Mouse (Mus musculus): Measurements from ENCODE around the gene Cabp4.

Gene Cabp4

GRCm38 (mm10) chr19:4164721-4165120 is 20.9 kb upstream of the Cabp4 start:
- no peak for DNase-seq (ENCODE audit: low read depth, low spot score)

GRCm38 (mm10) chr19:4164100-4164499 is 20.3 kb upstream of the Cabp4 start:
- no peak for DNase-seq (ENCODE audit: low read depth, low spot score)

GRCm38 (mm10) chr19:4163543-4163887 is 19.7 kb upstream of the Cabp4 start:
- no peak for DNase-seq (ENCODE audit: low read depth, low spot score)

- peak; percentile 86 for DNase-seq (ENCODE audit: low read depth, low spot score)
Observed at GRCm38 (mm10) chr19:4162646-4163542, 19.1 kb upstream of the Cabp4 start, which contains the start of gene Rps6kb2. Gene Rps6kb2 (minus strand): TSS chr19:4163354.

- no peak for DNase-seq (ENCODE audit: low read depth, low spot score)
Observed at GRCm38 (mm10) chr19:4159049-4159448, 15.2 kb upstream of the Cabp4 start.

GRCm38 (mm10) chr19:4156771-4157170 is 12.9 kb upstream of the Cabp4 start:
- DNase-seq (ENCODE audit: low read depth, low spot score) = no peak

GRCm38 (mm10) chr19:4156073-4156579 is 12.3 kb upstream of the Cabp4 start:
- DNase-seq (ENCODE audit: low read depth, low spot score) = no peak

- DNase-seq (ENCODE audit: low read depth, low spot score) = no peak
Observed at GRCm38 (mm10) chr19:4155223-4156072, 11.6 kb upstream of the Cabp4 start.

GRCm38 (mm10) chr19:4154437-4155222 is 10.8 kb upstream of the Cabp4 start:
- no peak for DNase-seq (ENCODE audit: low read depth, low spot score)

GRCm38 (mm10) chr19:4153232-4153654 is 9.4 kb upstream of the Cabp4 start, which contains the start of gene Ptprcap:
Gene Ptprcap (plus strand): TSS chr19:4153604.
- DNase-seq (ENCODE audit: low read depth, low spot score) = no peak

GRCm38 (mm10) chr19:4152445-4153231 is 8.8 kb upstream of the Cabp4 start:
- DNase-seq (ENCODE audit: low read depth, low spot score) = no peak

GRCm38 (mm10) chr19:4151898-4152297 is 8.1 kb upstream of the Cabp4 start:
- no peak for DNase-seq (ENCODE audit: low read depth, low spot score)

GRCm38 (mm10) chr19:4151488-4151860 is 7.6 kb upstream of the Cabp4 start:
- DNase-seq (ENCODE audit: low read depth, low spot score) = no peak

- no peak for DNase-seq (ENCODE audit: low read depth, low spot score)
Observed at GRCm38 (mm10) chr19:4150567-4151487, 7.0 kb upstream of the Cabp4 start.

GRCm38 (mm10) chr19:4149764-4150461 is 6.1 kb upstream of the Cabp4 start:
- no peak for DNase-seq (ENCODE audit: low read depth, low spot score)

GRCm38 (mm10) chr19:4149283-4149682 is 5.5 kb upstream of the Cabp4 start:
- no peak for DNase-seq (ENCODE audit: low read depth, low spot score)

- DNase-seq (ENCODE audit: low read depth, low spot score) = no peak
Observed at GRCm38 (mm10) chr19:4148819-4149218, 5.0 kb upstream of the Cabp4 start.

- DNase-seq (ENCODE audit: low read depth, low spot score) = peak; percentile 89
Observed at GRCm38 (mm10) chr19:4148491-4148806, 4.6 kb upstream of the Cabp4 start, which contains the start of gene Coro1b. Gene Coro1b (plus strand): TSS chr19:4148619.

Data from embryo, embryonic 11.5 days (tissue).